Mouse (Mus musculus): ENCODE measurements at regions not wholly inside any gene's neighbourhood (a gene's known extent, or its start where the extent isn't known, plus 50 kb on each side); places are given as distances from the start of the nearest gene placed in this dataset.

- peak; percentile 53 for DNase-seq (ENCODE audit: low spot score)
Observed at GRCm38 (mm10) chr9:116511450-116511849, 336.3 kb upstream of the Tgfbr2 start.

GRCm38 (mm10) chr9:116507756-116508155 lies 332.6 kb upstream of the Tgfbr2 start:
- DNase-seq (ENCODE audit: low spot score): no peak

GRCm38 (mm10) chr9:116502831-116503230 lies 327.7 kb upstream of the Tgfbr2 start:
- DNase-seq (ENCODE audit: low spot score): no peak

- no peak for DNase-seq (ENCODE audit: low spot score)
Observed at GRCm38 (mm10) chr9:116500951-116501350, 325.8 kb upstream of the Tgfbr2 start.

- no peak for DNase-seq (ENCODE audit: low spot score)
Observed at GRCm38 (mm10) chr9:116491227-116491626, 316.1 kb upstream of the Tgfbr2 start.

- peak; percentile 49 for DNase-seq (ENCODE audit: low spot score)
Observed at GRCm38 (mm10) chr9:116489787-116490186, 314.6 kb upstream of the Tgfbr2 start.

GRCm38 (mm10) chr9:116489273-116489672 lies 314.1 kb upstream of the Tgfbr2 start:
- no peak for DNase-seq (ENCODE audit: low spot score)

GRCm38 (mm10) chr9:116477309-116477708 lies 302.1 kb upstream of the Tgfbr2 start:
- DNase-seq (ENCODE audit: low spot score): no peak

- DNase-seq (ENCODE audit: low spot score): no peak
Observed at GRCm38 (mm10) chr9:116475206-116475955, 300.2 kb upstream of the Tgfbr2 start.

- DNase-seq (ENCODE audit: low spot score): no peak
Observed at GRCm38 (mm10) chr9:116472855-116473254, 297.7 kb upstream of the Tgfbr2 start.

- DNase-seq (ENCODE audit: low spot score): peak; percentile 5
Observed at GRCm38 (mm10) chr9:116468569-116469250, 293.6 kb upstream of the Tgfbr2 start.

- no peak for DNase-seq (ENCODE audit: low spot score)
Observed at GRCm38 (mm10) chr9:116466336-116466735, 291.2 kb upstream of the Tgfbr2 start.

- DNase-seq (ENCODE audit: low spot score): no peak
Observed at GRCm38 (mm10) chr9:116464626-116465025, 289.5 kb upstream of the Tgfbr2 start.

- no peak for DNase-seq (ENCODE audit: low spot score)
Observed at GRCm38 (mm10) chr9:116462232-116462631, 287.1 kb upstream of the Tgfbr2 start.

GRCm38 (mm10) chr9:116460022-116460421 lies 284.9 kb upstream of the Tgfbr2 start:
- DNase-seq (ENCODE audit: low spot score): no peak

- DNase-seq (ENCODE audit: low spot score): no peak
Observed at GRCm38 (mm10) chr9:116452050-116452449, 276.9 kb upstream of the Tgfbr2 start.

- DNase-seq (ENCODE audit: low spot score): no peak
Observed at GRCm38 (mm10) chr9:116450829-116451228, 275.7 kb upstream of the Tgfbr2 start.

- DNase-seq (ENCODE audit: low spot score): no peak
Observed at GRCm38 (mm10) chr9:116447734-116448133, 272.6 kb upstream of the Tgfbr2 start.

GRCm38 (mm10) chr9:116438580-116438979 lies 263.4 kb upstream of the Tgfbr2 start:
- no peak for DNase-seq (ENCODE audit: low spot score)

- no peak for DNase-seq (ENCODE audit: low spot score)
Observed at GRCm38 (mm10) chr9:116434414-116434813, 259.3 kb upstream of the Tgfbr2 start.

- no peak for DNase-seq (ENCODE audit: low spot score)
Observed at GRCm38 (mm10) chr9:116429061-116429460, 253.9 kb upstream of the Tgfbr2 start.

GRCm38 (mm10) chr9:116428475-116428874 lies 253.3 kb upstream of the Tgfbr2 start:
- peak; percentile 61 for DNase-seq (ENCODE audit: low spot score)

- peak; percentile 23 for DNase-seq (ENCODE audit: low spot score)
Observed at GRCm38 (mm10) chr9:116427278-116427677, 252.1 kb upstream of the Tgfbr2 start.
